Mouse (Mus musculus) gastrocnemius, postnatal 25 days (tissue): Measurements from ENCODE around the gene Fam124a. TPM values are rescaled to one million over a fixed set of nuclear protein-coding genes. Genes with fewer than 3 reads are reported as not detected.
A peak's percentile ranks its signal among the peaks of the same experiment; 100 is the strongest.
"Not testable (repeated sequence)": the region's sequence is repeated elsewhere in the genome, so short reads cannot be mapped to it uniquely, and the experiment has no call there.

Source experiments
- DNase-seq: peaks from one replicate; pipeline ENCODE4 v3.0.0; 2022
- long read RNA-seq, 2 experiments: library from polyadenylated mRNA; stranded (forward); transcript quantifications; one replicate each; pipeline ENCODE4 v2.0.0; 2021
- total RNA-seq, 2 experiments: library from RNA; stranded (reverse); gene quantifications; 1 replicate in 1 of 2; 2 replicates in 1 of 2; pipeline ENCODE4 v1.2.3; 2021

Fam124a gene
- 1 to 10 TPM; 2.0 to 3.6 TPM for total RNA-seq
- long read RNA-seq, experiment 1, partial matches to known transcripts, result 0 of 2 reads
- long read RNA-seq, experiment 1, other reads (novel, unspliced or antisense), result 2 of 2 reads
- long read RNA-seq, experiment 2, result 0 reads

GRCm38 (mm10) chr14:62555309-62555829 lies at the start of gene Fam124a:
TSS of gene Fam124a (plus strand) at chr14:62555737.
- peak; percentile 59 for DNase-seq

DNA sequence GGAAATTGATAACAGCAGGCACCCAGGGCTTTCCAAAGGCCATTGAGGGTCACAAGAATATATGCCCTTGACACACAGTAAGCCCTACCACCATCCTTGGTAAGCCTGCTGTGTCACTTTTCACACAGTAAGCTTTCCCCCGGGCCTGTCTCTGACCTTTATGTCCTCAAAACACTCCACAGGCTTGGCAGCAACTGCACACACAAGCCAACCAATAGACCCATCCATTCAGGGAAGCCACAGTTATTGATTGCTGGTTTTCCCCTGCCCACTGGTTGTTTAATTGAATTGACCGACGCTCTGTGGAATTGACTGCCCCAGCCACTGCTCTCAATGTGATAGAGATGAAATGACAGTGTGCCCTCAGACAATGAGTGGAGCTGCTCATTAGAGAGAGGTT lies 49.3 kb upstream of the Fam124a start:
- DNase-seq, result no peak

DNA sequence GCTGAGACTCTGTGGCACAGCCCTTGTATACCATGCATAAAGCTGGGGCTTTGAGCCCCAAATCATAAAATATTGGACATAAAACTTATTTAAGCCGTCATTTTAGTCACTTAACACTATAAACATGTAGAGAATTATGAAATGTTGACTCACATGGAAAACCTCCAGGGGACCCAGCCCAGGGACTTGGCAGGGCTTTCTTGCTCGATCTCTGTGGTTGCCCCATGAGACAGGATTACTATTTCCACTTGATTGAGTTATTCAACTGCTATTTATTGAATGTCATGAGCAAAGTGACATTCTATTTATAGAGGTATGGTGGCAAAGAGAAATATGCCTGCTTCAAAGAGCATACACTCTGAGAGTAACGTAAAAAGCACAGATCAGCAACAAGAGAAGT lies 46.2 kb upstream of the Fam124a start:
- DNase-seq, result peak; percentile 55

DNA sequence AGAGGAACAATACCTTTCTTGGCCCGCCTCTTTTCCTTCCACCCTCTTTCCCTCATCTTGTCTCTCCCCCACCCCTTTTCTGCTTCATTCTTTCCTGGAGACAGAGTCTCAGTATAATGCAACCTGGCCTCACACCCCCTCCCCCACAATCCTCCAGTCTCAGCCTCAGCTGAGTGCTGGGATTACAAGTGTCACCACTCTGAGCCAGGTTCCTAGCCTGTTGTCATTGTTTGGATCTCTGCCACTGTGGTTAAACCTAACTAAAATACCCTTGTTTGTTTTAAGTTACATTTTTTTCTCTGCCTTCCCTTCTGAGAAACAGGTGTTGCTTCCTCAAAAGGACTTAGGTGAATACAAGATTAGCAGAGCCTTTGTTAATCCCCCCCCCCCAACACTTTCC lies 42.7 kb upstream of the Fam124a start:
- DNase-seq, result no peak

DNA sequence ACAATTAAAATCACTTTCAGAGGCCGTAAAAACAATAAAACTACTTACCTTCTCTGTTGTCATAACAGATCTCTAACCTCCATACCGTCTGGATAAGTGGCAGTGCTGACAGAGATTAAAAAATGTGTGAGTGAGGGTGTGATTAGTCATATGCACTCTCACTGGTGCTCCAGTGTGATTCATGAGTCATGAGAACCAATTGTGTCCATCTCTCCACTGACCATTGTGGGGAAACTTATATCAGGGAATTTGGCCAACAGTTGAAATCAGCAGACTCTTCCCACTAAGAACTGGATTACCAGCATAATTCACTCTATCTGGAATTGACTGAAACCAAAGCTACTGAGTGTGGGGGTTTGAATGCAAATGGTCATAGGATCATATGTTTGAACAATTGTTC lies 24.6 kb upstream of the Fam124a start:
- no peak for DNase-seq

- peak; percentile 26 for DNase-seq
Measured at GRCm38 (mm10) chr14:62536127-62536526, 19.4 kb upstream of the Fam124a start.

- no peak for DNase-seq
Measured at GRCm38 (mm10) chr14:62536988-62537387, 18.5 kb upstream of the Fam124a start.

- DNase-seq, result no peak
Measured at GRCm38 (mm10) chr14:62539834-62540233, 15.7 kb upstream of the Fam124a start.

DNA sequence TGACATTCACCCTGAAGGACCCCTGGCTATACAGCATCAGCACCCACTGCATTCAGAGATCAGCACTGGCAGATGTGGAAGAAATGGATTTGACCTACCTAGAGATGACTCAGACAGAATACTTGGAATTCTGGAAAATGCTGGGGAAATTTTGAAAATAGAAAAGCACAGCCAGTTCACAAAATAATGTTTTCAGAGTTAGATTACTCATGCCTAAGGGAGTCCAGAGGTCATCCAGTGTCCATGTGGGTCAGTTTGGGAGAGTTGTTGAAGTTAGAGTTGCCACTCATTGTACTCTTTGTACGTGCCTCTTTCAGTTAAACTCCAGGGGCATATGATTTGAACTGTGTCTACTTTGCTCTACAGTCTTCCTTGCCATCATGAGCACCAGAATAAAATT lies 13.8 kb upstream of the Fam124a start:
- no peak for DNase-seq

DNA sequence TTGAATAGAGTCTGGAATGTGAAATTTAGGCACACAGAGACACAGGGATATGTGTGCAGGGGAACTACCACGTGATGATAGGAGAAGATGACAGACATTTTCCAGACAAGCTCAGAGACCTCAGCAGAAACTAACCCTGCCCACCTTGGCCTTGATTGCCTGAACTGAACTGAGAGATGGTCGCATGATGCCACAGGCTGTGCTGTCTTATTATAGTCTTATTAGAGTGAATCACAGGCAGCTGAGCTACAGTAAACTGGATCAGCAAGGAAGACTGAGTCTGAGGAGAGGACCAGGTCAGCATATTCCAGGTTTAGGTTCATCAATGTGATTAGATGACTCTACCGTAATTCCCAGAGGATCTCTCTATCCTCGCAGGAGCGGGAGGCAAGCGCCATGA lies 9.2 kb upstream of the Fam124a start:
- DNase-seq, result no peak

GRCm38 (mm10) chr14:62546746-62547145 lies 8.8 kb upstream of the Fam124a start:
- no peak for DNase-seq

DNA sequence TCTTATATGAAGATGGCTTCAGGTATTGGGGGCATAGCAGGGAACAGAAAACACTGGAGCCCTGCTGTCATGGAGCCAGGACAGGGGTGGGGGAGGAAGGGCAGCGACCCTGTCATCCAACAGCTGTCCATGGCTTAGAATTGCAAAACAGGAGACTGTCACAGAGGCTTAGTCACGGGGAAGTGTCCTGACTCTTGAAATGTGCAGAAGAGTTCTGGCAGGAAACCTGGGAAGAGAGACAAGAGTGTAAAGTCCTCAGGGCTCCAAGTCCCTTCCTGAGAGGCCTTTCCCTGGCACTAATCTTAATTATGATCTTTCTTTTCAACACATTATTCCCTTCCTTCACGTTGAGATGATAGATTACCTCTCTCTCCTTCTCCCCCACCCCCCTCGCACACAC lies 5.4 kb upstream of the Fam124a start:
- no peak for DNase-seq

DNA sequence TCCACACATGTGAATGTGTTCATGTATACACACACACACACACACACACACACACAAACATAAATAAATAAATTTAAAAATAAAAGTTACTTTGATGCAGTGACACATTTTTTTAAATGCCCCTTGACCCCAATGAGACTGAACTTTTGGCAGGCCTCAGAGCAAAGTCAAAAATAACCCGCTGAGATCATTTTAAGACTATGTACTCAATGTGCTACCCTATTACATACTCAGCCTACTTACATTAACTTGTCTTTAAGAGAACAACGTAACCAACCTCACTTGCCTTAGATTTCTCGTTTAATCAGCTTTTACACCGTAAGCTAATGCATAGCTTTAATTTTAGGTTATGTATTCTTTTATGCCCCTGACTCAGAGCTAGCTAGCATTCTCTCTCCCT lies 2.8 kb upstream of the Fam124a start:
- DNase-seq, result no peak

DNA sequence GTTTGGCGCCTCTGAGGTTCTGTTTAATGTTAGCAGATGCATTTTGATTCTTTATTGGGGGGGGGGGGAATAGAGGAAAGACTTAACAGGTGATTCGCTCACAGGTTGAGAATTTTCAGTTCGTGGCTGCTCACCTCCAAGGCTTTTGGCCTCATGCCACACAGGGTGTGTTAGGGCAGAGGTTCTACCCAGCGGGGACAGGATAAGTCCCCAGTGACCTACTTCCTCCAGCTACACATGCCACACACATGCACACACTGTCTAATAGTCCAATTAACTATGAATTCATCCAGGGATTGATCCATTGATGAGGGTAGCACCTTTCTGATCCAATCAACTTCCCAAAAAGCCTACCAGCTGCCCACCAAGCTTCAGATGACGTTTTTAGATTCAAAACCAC lies 1.8 kb upstream of the Fam124a start:
- DNase-seq, result no peak

GRCm38 (mm10) chr14:62555840-62556810 lies 588 bp downstream of the Fam124a start:
- DNase-seq, result no peak

- DNase-seq, result no peak
Measured at GRCm38 (mm10) chr14:62557111-62557510, 1.6 kb downstream of the Fam124a start.

- DNase-seq, result no peak
Measured at GRCm38 (mm10) chr14:62561875-62562748, 6.6 kb downstream of the Fam124a start.

- no peak for DNase-seq
Measured at GRCm38 (mm10) chr14:62563679-62564078, 8.1 kb downstream of the Fam124a start.

- DNase-seq, result not testable (repeated sequence)
Measured at GRCm38 (mm10) chr14:62566821-62567220, 11.3 kb downstream of the Fam124a start, which contains the start of gene Gm4131. TSS of gene Gm4131 (minus strand) at chr14:62566921.

DNA sequence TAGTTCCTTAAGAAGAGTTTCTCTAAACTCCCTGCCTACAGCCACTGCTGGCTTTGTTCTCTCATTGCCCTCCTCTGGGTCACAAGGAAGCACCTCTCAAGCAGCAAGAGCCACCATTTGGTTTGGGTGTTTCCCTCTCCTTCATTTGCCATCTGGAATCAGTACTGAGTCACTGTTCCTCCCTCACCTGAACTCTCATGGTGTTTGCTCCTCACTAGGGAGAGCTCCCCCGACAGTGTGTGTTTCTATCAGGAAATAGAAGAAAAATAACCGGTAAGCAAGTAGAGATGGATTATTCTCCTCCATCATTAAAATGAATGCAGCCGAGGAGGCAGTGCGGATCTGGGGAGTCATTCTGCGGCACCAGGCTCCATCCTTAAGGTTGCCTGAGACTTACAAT lies 13.9 kb downstream of the Fam124a start:
- DNase-seq, result no peak

DNA sequence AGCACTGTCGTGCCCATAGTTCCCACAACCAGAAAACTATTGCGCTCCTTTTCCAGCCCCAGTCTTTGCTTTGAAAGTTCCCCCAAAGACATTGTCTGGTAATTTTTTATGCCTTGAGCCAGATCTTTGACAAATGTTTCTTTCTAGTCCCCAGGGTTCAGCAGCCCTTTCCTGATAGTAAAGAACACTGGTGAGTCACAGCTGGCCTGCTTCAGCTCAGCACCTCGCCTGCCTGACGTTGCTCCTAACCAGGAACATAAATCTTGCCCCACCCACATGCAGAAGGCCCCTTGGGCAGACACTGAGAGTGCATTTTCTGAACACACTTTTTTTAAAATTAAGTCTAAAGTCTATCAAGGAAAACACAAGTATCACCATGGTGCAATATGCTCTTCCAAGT lies 14.8 kb downstream of the Fam124a start:
- peak; percentile 13 for DNase-seq

GRCm38 (mm10) chr14:62573454-62573853 lies 17.9 kb downstream of the Fam124a start:
- no peak for DNase-seq
